Comparison of ENCODE assay signal across 8 mouse cellular contexts in the genomic region with DNA sequence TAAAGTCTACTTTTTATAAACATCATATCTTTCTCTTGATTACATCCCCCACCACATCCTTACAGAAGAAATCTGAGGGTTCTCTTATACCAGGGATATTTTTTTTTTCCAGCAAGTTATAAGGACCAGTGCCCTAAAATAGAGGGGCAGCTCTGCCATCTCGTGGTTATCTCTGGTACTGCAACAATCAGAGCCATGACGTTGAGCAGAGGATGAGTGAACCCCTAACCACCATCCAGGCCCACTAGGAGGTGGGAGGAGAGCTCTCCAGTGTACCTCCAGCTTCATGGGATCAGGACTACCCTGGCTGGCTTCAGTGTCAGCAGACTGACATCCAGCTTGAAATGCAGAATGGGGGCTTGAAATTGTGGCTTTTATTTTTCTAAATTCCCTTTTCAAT.
DNase-seq lines count a peak whose midpoint lies in the region; ATAC-seq and TF ChIP-seq lines count a peak whose summit lies in the region.

No protein-coding gene starts in this region.

- intact Hi-C loops in heart, postnatal 36 days (cut with DNase I): loop anchor here (1.0 kb wide), 1 partner anchor 395 kb away; no protein-coding TSS in a partner anchor

- CTCF ChIA-PET in Patski (lab: Charles Lee): interaction anchor here (0.8 to 1.8 kb wide), 6 partner anchors 10 to 393 kb away, joined by 3 to 4 read pairs (median 4); no protein-coding TSS in a partner anchor

- peak; percentile 66 for TF ChIP-seq CTCF in Patski (IDR thresholded peaks at IDR 0.05)

- H3K9me3 ChIP-seq in midbrain, embryonic 12.5 days: no peaks in the 10 kb centered on the region
- no peaks in the 10 kb centered on the region for H3K9me3 ChIP-seq in stomach, embryonic 14.5 days (ENCODE audit: control insufficient read depth, low read depth, low read length)

- H3K4me2 ChIP-seq in midbrain, embryonic 12.5 days (replicated peaks): no peak overlapping the region
- H3K4me2 ChIP-seq in stomach, embryonic 14.5 days (replicated peaks; ENCODE audit: low read depth, low read length): no peak overlapping the region

- DNase-seq in CD4-positive, CD25-positive, alpha-beta regulatory T cell, adult 2 months (ENCODE audit: low read depth, low spot score): peak; percentile 9
- DNase-seq in Patski (ENCODE audit: low read depth, low spot score): no peak
- peak; percentile 86 to 88 for DNase-seq in cerebellum, postnatal 14 days
- DNase-seq in heart, postnatal 36 days: peak; percentile 25 to 42
- peak; percentile 65 to 90 for DNase-seq in layer of hippocampus, postnatal 25 days (ENCODE audit: extremely low spot score in 1 of 2, low spot score in 1 of 2)

- H3K27ac ChIP-seq in midbrain, embryonic 12.5 days (replicated peaks): no peak overlapping the region
- H3K27ac ChIP-seq in stomach, embryonic 14.5 days (ENCODE audit: low read length): no peak overlapping the region

- no peak overlapping the region for H3K9ac ChIP-seq in midbrain, embryonic 12.5 days (replicated peaks)
- H3K9ac ChIP-seq in stomach, embryonic 14.5 days (replicated peaks; ENCODE audit: low read depth, low read length): no peak overlapping the region

- 0% methylated on average over 2 of the region's 2 CpGs for WGBS in midbrain, embryonic 12.5 days
- WGBS in stomach, embryonic 14.5 days: 0% methylated on average over 2 of the region's 2 CpGs

- ATAC-seq in CD4-positive, CD25-positive, alpha-beta regulatory T cell, adult 4 months: no peak
- ATAC-seq in Patski: no peak
- peak; percentile 73; the same call in 1 of the 2 replicates for ATAC-seq in midbrain, embryonic 12.5 days (ENCODE audit: low FRiP score, low read depth)
- ATAC-seq in stomach, embryonic 14.5 days (ENCODE audit: insufficient number of reproducible peaks, insufficient read depth, low FRiP score, low read depth): 0 out of 2 replicates have a peak, but pooled peaks have one; percentile 29

- no peaks in the 10 kb centered on the region for H3K4me1 ChIP-seq in midbrain, embryonic 12.5 days
- H3K4me1 ChIP-seq in stomach, embryonic 14.5 days (ENCODE audit: control insufficient read depth, insufficient read depth, low read length): no peaks in the 10 kb centered on the region

- H3K4me3 ChIP-seq in midbrain, embryonic 12.5 days: no peak overlapping the region
- H3K4me3 ChIP-seq in stomach, embryonic 14.5 days (ENCODE audit: low read depth, low read length): no peak overlapping the region

- no peaks in the 10 kb centered on the region for H3K36me3 ChIP-seq in midbrain, embryonic 12.5 days
- H3K36me3 ChIP-seq in stomach, embryonic 14.5 days (ENCODE audit: control insufficient read depth, insufficient read depth, low read length): no peaks in the 10 kb centered on the region

- in situ Hi-C loops in Patski (cut with MboI; ENCODE audit: low pct_unique_long_range_greater_than_20kb): loop anchor here (5.0 kb wide), 1 partner anchor 397 kb away; no protein-coding TSS in a partner anchor

- H3K27me3 ChIP-seq in Patski: peaks cover 4% of the 10 kb centered on the region
- no peaks in the 10 kb centered on the region for H3K27me3 ChIP-seq in midbrain, embryonic 12.5 days
- H3K27me3 ChIP-seq in stomach, embryonic 14.5 days (ENCODE audit: control insufficient read depth, insufficient read depth, low read length): no peaks in the 10 kb centered on the region

- POLR2A ChIA-PET in Patski (lab: Charles Lee): no interaction called here

Comparison
In these comparisons a context has a peak if more than half of its experiments do, and no peak if none do; other contexts are left out.
1. ATAC-seq: peak in midbrain, embryonic 12.5 days (single experiment) and stomach, embryonic 14.5 days (single experiment); none in CD4-positive, CD25-positive, alpha-beta regulatory T cell, adult 4 months (single experiment) and Patski (single experiment).